Mouse (Mus musculus) kidney, postnatal 0 days (tissue): ENCODE results near the gene Rspo4. TPM values are rescaled to one million over a fixed set of nuclear protein-coding genes. Genes with fewer than 3 reads are reported as not detected.

Experiments
- ATAC-seq: fragments of 200-750 bp; cut with Nextera tagmentation; replicated peaks from 2 replicates; pipeline ENCODE4 v1.8.0; 2017; ENCODE audit warnings: low read depth, moderate number of reproducible peaks, moderate TSS enrichment, moderate library complexity; ENCODE audit not compliant: low FRiP score
- DNase-seq: peaks from one replicate; pipeline ENCODE4 v3.0.0-alpha.2; 2016; ENCODE audit warnings: low spot score
- H3K27ac ChIP-seq: fragments of 300-500 bp; sonication (generic); 2 replicates; pipeline ENCODE4 v1.5.1; 2014; ENCODE audit warnings: mild to moderate bottlenecking
- H3K27me3 ChIP-seq: fragments of 300-500 bp; sonication (generic); 2 replicates; pipeline ENCODE4 v1.6.1; 2014; ENCODE audit warnings: low read length, mixed read lengths; ENCODE audit not compliant: insufficient read depth
- H3K36me3 ChIP-seq: fragments of 300-500 bp; sonication (generic); 2 replicates; pipeline ENCODE4 v1.6.1; 2014; ENCODE audit warnings: low read length, mixed read lengths; ENCODE audit not compliant: insufficient read depth
- H3K4me1 ChIP-seq: fragments of 300-500 bp; sonication (generic); replicated peaks from 2 replicates; pipeline ENCODE4 v1.6.1; 2014; ENCODE audit warnings: antibody characterized with exemption, low read length, mixed read lengths; ENCODE audit not compliant: insufficient read depth
- H3K4me2 ChIP-seq: fragments of 300-500 bp; sonication (generic); 2 replicates; pipeline ENCODE4 v1.6.1; 2014; ENCODE audit warnings: mild to moderate bottlenecking, low read length, moderate library complexity, mixed read lengths
- H3K4me3 ChIP-seq: fragments of 300-500 bp; sonication (generic); replicated peaks from 2 replicates; pipeline ENCODE4 v1.5.1; 2014; ENCODE audit warnings: low read depth, low read length
- H3K9ac ChIP-seq: fragments of 300-500 bp; sonication (generic); 2 replicates; pipeline ENCODE4 v1.6.1; 2014; ENCODE audit warnings: low read depth, low read length
- H3K9me3 ChIP-seq: fragments of 300-500 bp; sonication (generic); replicated peaks from 2 replicates; pipeline ENCODE4 v1.6.1; 2016; ENCODE audit warnings: low read length, inconsistent platforms, mixed read lengths
- CTCF ChIP-seq: IDR thresholded peaks from 2 replicates; pipeline ENCODE4 v1.5.1; 2016; ENCODE audit warnings: antibody characterized with exemption, low read depth, mild to moderate bottlenecking, moderate library complexity
- whole genome bisulfite sequencing: fragments of 180-500 bp; shearing (Covaris S2); extraction: QIAGEN DNeasy Blood & Tissue Kit; methylation state at CpG from one replicate; pipeline ENCODE4 v1.1.7; 2014; 5-methylcytosine and 5-hydroxymethylcytosine counted together
- polyA plus RNA-seq: library from polyadenylated mRNA; unstranded; fragments of >200 nt; fragmentation: Nextera tagmentation; extraction: Ambion mirVana; gene quantifications from 2 replicates; pipeline ENCODE4 v1.2.1, GENCODE M21; 2015

Rspo4 gene
- polyA plus RNA-seq, 1 experiment from 2014 or later = not detected

DNA sequence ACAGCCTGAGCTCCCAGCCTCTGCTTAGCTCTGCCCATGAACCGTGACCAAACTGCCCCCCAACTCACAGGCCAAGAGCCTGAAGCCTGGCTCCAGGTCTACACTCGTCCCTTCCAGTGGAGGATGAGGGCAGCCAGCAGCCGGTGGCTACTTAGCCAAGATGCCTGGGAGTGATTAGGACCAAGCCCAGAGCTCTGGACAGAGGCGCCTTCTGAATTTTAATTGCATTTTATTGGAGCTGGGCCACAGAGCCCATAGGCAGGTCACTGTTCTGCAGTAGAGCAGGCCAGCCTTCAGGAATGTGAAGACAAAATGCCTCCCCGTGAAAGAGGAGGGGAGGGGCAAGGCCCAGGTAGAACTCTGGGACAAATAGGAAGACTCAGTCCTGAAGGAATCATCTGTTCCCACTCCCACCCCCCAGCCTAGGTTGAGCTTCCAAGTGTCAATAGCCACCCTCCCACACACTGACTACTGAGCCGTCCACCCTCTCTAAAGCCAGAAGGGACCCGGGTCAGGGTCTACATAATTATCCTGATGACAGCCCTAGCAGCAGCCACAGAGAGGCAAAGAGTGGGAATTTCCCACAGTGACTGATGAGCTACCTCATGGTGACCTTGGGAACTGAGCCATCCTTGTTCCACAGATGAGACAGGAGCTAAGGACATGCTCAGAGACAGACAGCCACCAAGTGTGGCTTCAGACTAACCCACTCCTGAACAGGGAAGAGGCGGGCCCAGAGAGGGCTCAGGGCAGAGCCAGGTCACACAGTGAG, 51.7 kb downstream of the Rspo4 start:
- Histone ChIP-seq H3K4me1 (peaks cover 4% of the 10 kb centered on the region; the same call in 1 of the 2 replicates), H3K9me3 (no peaks in the 10 kb centered on the region), H3K4me3 (no peak overlapping the region), H3K4me2 (no peak overlapping the region), H3K27ac (peak overlapping the region; percentile 50; the same call in 1 of the 2 replicates), H3K9ac (no peak overlapping the region), H3K36me3 (no peaks in the 10 kb centered on the region), H3K27me3 (no peaks in the 10 kb centered on the region)
- no peak for TF ChIP-seq CTCF
- DNase-seq = no peak
- ATAC-seq = peak; percentile 61; the same call in 1 of the 2 replicates
- WGBS = 38% methylated on average over 8 of the region's 8 CpGs

DNA sequence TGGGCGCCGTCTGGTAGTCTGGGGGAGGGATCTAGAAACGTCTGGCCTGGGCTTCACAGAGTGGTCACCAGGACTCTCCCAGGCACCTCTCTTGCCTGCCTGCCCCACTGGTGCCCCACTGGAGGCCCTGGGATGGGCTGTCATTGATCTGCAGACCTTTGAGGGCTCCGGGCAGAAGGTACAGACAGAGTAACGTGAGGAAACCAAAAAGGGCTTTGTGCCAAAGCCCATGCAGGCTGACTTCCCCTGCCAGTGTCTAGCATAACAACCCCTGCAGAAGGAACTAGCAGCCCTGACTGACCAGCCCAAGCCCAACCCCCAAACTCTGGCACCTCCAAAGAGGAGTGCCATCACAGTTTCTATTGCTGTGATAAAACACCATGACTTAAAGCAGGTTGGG, 53.2 kb downstream of the Rspo4 start:
- Histone ChIP-seq H3K9ac (no peak overlapping the region), H3K36me3 (no peaks in the 10 kb centered on the region), H3K4me1 (peaks cover 4% of the 10 kb centered on the region; the same call in 1 of the 2 replicates), H3K9me3 (no peaks in the 10 kb centered on the region), H3K27me3 (no peaks in the 10 kb centered on the region), H3K4me3 (no peak overlapping the region), H3K4me2 (no peak overlapping the region), H3K27ac (no peak overlapping the region)
- TF ChIP-seq CTCF = no peak
- ATAC-seq = no peak
- 52% methylated on average over 5 of the region's 5 CpGs for whole genome bisulfite sequencing
- no peak for DNase-seq

DNA sequence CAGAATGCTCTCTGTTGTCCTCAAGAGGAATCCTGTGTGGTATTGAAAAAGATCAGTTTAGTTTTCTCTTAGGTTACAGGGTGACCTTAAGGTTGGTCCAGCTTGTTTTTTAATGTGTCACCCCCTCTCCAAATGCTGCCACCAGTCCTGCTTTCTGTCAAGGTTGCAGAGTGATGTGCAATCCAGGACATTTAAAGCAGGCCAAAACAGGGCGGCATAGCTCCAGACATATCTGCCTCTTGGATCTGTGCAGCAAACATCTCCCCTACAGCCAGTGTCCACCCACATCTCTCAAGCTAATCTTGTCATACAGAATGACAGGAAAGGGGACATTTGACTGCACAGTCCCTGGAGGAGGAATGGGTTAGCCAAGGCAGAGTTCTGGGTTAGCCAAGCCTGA, 55.4 kb downstream of the Rspo4 start:
- 87% methylated on average over 1 of the region's 1 CpGs for WGBS
- Histone ChIP-seq H3K4me1 (peaks cover 4% of the 10 kb centered on the region; the same call in 1 of the 2 replicates), H3K27ac (no peak overlapping the region), H3K9me3 (no peaks in the 10 kb centered on the region), H3K9ac (no peak overlapping the region), H3K36me3 (no peaks in the 10 kb centered on the region), H3K4me2 (no peak overlapping the region), H3K27me3 (no peaks in the 10 kb centered on the region), H3K4me3 (no peak overlapping the region)
- ATAC-seq (no peak), DNase-seq (no peak)
- TF ChIP-seq CTCF = no peak

DNA sequence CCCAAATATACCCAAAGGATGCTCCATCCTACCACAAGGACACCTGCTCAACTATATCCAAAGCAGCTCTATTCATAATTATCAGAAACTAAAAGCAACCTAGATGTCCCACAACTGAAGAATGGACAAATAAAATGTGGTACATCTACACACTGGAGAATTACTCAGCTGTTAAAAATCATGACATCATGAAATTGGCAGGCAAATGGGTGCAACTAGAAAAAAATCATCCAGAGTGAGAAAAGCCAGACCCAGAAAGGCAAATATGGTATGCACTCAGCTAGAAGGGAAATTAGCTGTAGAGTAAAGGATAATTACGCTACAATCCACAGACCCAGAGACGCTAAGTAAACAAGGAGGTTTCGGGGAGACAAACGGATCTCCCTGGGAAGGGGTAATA, 58.1 kb downstream of the Rspo4 start:
- no peak for TF ChIP-seq CTCF
- DNase-seq (no peak), ATAC-seq (no peak)

DNA sequence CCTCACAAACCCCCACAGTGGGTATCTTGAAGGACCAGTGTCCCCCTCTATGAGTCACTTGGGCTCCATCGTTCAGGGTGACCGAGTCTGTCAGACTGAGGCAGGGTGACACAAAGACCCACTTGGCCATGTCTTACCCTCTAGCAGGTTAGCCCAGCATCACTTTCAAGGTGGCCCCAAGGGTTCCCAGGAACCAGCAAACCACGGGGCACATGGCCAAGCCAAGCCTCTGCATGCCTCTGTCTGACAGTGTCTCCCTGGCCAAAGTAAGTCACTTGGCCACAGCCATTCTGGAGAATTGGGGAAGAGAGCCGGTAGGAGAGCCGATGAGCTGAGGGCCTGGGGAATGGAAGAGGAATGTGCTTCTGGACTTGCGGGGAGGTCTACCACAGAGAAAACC, 60.5 kb downstream of the Rspo4 start:
- Histone ChIP-seq H3K4me2 (no peak overlapping the region), H3K36me3 (no peaks in the 10 kb centered on the region), H3K4me3 (no peak overlapping the region), H3K27ac (no peak overlapping the region), H3K4me1 (no peaks in the 10 kb centered on the region), H3K27me3 (no peaks in the 10 kb centered on the region), H3K9ac (no peak overlapping the region), H3K9me3 (no peaks in the 10 kb centered on the region)
- WGBS = 88% methylated on average over 6 of the region's 6 CpGs
- DNase-seq (no peak), ATAC-seq (no peak)
- no peak for TF ChIP-seq CTCF

More for the DNA sequence above, 58.1 kb downstream of the Rspo4 start:
- 48% methylated on average over 4 of the region's 4 CpGs for WGBS
- Histone ChIP-seq H3K9me3 (no peaks in the 10 kb centered on the region), H3K36me3 (no peaks in the 10 kb centered on the region), H3K4me1 (no peaks in the 10 kb centered on the region), H3K4me3 (no peak overlapping the region), H3K9ac (no peak overlapping the region), H3K27ac (no peak overlapping the region), H3K4me2 (no peak overlapping the region), H3K27me3 (no peaks in the 10 kb centered on the region)

DNA sequence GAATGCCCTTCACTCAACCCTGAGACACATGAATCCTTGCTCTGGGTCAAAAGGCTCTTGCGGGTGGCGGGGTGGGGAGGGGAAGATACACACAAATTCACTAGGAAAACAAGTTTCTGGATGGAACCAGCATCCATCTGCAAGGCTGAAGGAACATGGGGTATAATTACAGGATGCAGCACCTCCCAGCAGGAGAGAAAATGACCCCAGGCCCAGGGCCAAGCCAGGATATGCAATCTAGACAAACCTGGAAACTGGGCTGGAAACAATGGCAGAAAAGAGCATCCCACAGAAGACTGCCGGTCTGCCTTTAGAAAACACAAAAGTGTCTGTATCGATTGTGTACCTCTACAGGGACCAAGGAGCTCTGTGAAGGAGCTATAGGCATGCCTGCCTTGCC, 61.2 kb downstream of the Rspo4 start:
- no peak overlapping the region for H3K9ac ChIP-seq
- no peaks in the 10 kb centered on the region for H3K27me3 ChIP-seq
- no peak overlapping the region for H3K4me2 ChIP-seq
- H3K4me1 ChIP-seq = no peaks in the 10 kb centered on the region
- 49% methylated on average over 4 of the region's 4 CpGs for WGBS
- DNase-seq (no peak), ATAC-seq (no peak)
- TF ChIP-seq CTCF = no peak
- no peaks in the 10 kb centered on the region for H3K36me3 ChIP-seq
- no peak overlapping the region for H3K27ac ChIP-seq
- H3K9me3 ChIP-seq = no peaks in the 10 kb centered on the region
- H3K4me3 ChIP-seq = no peak overlapping the region

DNA sequence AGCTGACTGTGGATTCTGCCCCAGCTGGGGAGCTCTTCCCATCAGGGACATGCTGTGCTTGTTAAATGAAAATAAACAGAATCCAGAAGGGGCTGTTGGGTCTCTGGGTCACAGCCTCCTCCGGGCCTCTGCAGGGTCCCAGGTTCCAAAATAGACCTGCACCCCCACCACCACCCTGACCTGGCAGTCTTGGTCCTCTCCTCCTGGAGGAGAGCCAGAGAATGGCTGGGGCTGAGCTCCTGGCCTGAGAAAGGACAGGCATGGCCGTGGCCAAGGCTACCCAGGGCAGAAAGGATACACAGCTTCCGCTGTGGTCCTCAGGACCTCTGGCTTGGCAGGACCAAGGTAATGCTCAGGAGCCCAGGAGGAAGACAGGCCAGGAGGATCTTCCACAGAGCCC, 61.9 kb downstream of the Rspo4 start:
- DNase-seq (no peak), ATAC-seq (no peak)
- H3K9me3 ChIP-seq = no peaks in the 10 kb centered on the region
- no peak overlapping the region for H3K4me2 ChIP-seq
- WGBS = 46% methylated on average over 3 of the region's 3 CpGs
- no peaks in the 10 kb centered on the region for H3K4me1 ChIP-seq
- no peaks in the 10 kb centered on the region for H3K36me3 ChIP-seq
- H3K27me3 ChIP-seq = no peaks in the 10 kb centered on the region
- no peak overlapping the region for H3K27ac ChIP-seq
- H3K9ac ChIP-seq = no peak overlapping the region
- no peak for TF ChIP-seq CTCF
- H3K4me3 ChIP-seq = no peak overlapping the region
